In genomic region chr6:55130631-55131030, GRCm38 (mm10) we compare ENCODE assay signal across 27 mouse cellular contexts. TPM values are rescaled to one million over a fixed set of nuclear protein-coding genes. Genes with fewer than 3 reads are reported as not detected.
DNase-seq lines count a peak whose midpoint lies in the region; ATAC-seq and TF ChIP-seq lines count a peak whose summit lies in the region.
"Had no signal": no experiment of that assay in that cellular context is flagged by ENCODE, and none has a peak within 500 bp of the region (broad histone marks: within the 10 kb centered on the region; RNA-seq: fewer than 3 reads in every experiment).

No protein-coding gene starts in this region.

- H3K36me3 ChIP-seq in lung, embryonic 16.5 days (ENCODE audit: control insufficient read depth, insufficient read depth, low read length) = no peaks in the 10 kb centered on the region
- no peaks in the 10 kb centered on the region for H3K36me3 ChIP-seq in heart, embryonic 11.5 days (ENCODE audit: control insufficient read depth, insufficient read depth, low read length)
- H3K36me3 ChIP-seq: forebrain, embryonic 15.5 days; hindbrain, embryonic 12.5 days; limb, embryonic 15.5 days; midbrain, embryonic 12.5 days; neural tube, embryonic 13.5 days had no signal

- WGBS in lung, embryonic 16.5 days = 24% methylated on average over 6 of the region's 6 CpGs
- 14% methylated on average over 6 of the region's 6 CpGs for WGBS in heart, embryonic 11.5 days (ENCODE audit: insufficient replicate concordance)

- no peak overlapping the region for H3K4me2 ChIP-seq in lung, embryonic 16.5 days (ENCODE audit: low read depth, low read length)
- H3K4me2 ChIP-seq in heart, embryonic 11.5 days = no peak overlapping the region
- H3K4me2 ChIP-seq: forebrain, embryonic 15.5 days; hindbrain, embryonic 12.5 days; limb, embryonic 15.5 days; midbrain, embryonic 12.5 days; neural tube, embryonic 13.5 days had no signal

- DNase-seq in gastrocnemius, adult 2 months = no peak
- no peak for DNase-seq in gastrocnemius, postnatal 10 days
- no peak for DNase-seq in lung, postnatal 10 days
- peak; percentile 43 to 57 for DNase-seq in heart, postnatal 10 days
- no peak for DNase-seq in thymus, postnatal 4 days
- DNase-seq in liver = no peak
- DNase-seq: adrenal gland, postnatal 25 days; cerebellum, adult 2 months; cerebellum, postnatal 36 days; kidney, adult 8-10 months; kidney, postnatal 14 days; layer of hippocampus, postnatal 36 days; thymus, postnatal 25 days had no signal

- peak overlapping the region; percentile 77 for H3K4me3 ChIP-seq in gastrocnemius, adult 2 months
- no peak overlapping the region for H3K4me3 ChIP-seq in lung, embryonic 16.5 days (ENCODE audit: low read length)
- no peak overlapping the region for H3K4me3 ChIP-seq in heart, embryonic 11.5 days (ENCODE audit: low read depth, low read length)
- H3K4me3 ChIP-seq: erythroblast, embryonic 14.5 days; forebrain, embryonic 15.5 days; hindbrain, embryonic 12.5 days; layer of hippocampus, adult 2 months; limb, embryonic 15.5 days; midbrain, embryonic 12.5 days; neural tube, embryonic 13.5 days had no signal

- intact Hi-C loops in gastrocnemius, adult 2 months (cut with DNase I) = no loop called here
- intact Hi-C loops in heart, postnatal 10 days (cut with DNase I) = no loop called here

- no peaks in the 10 kb centered on the region for H3K9me3 ChIP-seq in lung, embryonic 16.5 days (ENCODE audit: control insufficient read depth, low read length)
- H3K9me3 ChIP-seq in heart, embryonic 11.5 days (replicated peaks; ENCODE audit: control insufficient read depth, low read length) = no peaks in the 10 kb centered on the region
- H3K9me3 ChIP-seq: forebrain, embryonic 15.5 days; hindbrain, embryonic 12.5 days; limb, embryonic 15.5 days; midbrain, embryonic 12.5 days; neural tube, embryonic 13.5 days had no signal

- H3K4me1 ChIP-seq in lung, embryonic 16.5 days (replicated peaks; ENCODE audit: control insufficient read depth, insufficient read depth, low read length) = no peaks in the 10 kb centered on the region; the same call in 1 of the 2 replicates
- H3K4me1 ChIP-seq in heart, embryonic 11.5 days (ENCODE audit: control insufficient read depth, insufficient read depth, low read length) = peaks cover 31% of the 10 kb centered on the region
- H3K4me1 ChIP-seq: forebrain, embryonic 15.5 days; hindbrain, embryonic 12.5 days; midbrain, embryonic 12.5 days; neural tube, embryonic 13.5 days had no signal

- H3K27me3 ChIP-seq in lung, embryonic 16.5 days (ENCODE audit: control insufficient read depth, insufficient read depth, low read depth, low read length) = no peaks in the 10 kb centered on the region
- no peaks in the 10 kb centered on the region for H3K27me3 ChIP-seq in heart, embryonic 11.5 days (ENCODE audit: control insufficient read depth, insufficient read depth, low read length)
- H3K27me3 ChIP-seq: forebrain, embryonic 15.5 days; hindbrain, embryonic 12.5 days; limb, embryonic 15.5 days; midbrain, embryonic 12.5 days; neural tube, embryonic 13.5 days had no signal

- TF ChIP-seq CTCF in gastrocnemius, adult 2 months (IDR thresholded peaks at IDR 0.05) = no peak

- H3K9ac ChIP-seq in lung, embryonic 16.5 days (ENCODE audit: low read length) = no peak overlapping the region
- H3K9ac ChIP-seq in heart, embryonic 11.5 days (ENCODE audit: low read depth, low read length) = no peak overlapping the region
- H3K9ac ChIP-seq: forebrain, embryonic 15.5 days; hindbrain, embryonic 12.5 days; limb, embryonic 15.5 days; midbrain, embryonic 12.5 days; neural tube, embryonic 13.5 days had no signal

- peak overlapping the region; percentile 91 for H3K27ac ChIP-seq in gastrocnemius, adult 2 months
- no peak overlapping the region for H3K27ac ChIP-seq in lung, embryonic 16.5 days (ENCODE audit: low read length)
- H3K27ac ChIP-seq in heart, embryonic 11.5 days (ENCODE audit: low read depth, low read length) = peak overlapping the region; percentile 8; the same call in 1 of the 2 replicates
- H3K27ac ChIP-seq: forebrain, embryonic 15.5 days; hindbrain, embryonic 12.5 days; layer of hippocampus, adult 2 months; limb, embryonic 15.5 days; midbrain, embryonic 12.5 days; neural tube, embryonic 13.5 days had no signal

- 0 out of 2 replicates have a peak, but pooled peaks have one; percentile 13 for ATAC-seq in lung, embryonic 16.5 days (ENCODE audit: low read depth)
- ATAC-seq in heart, embryonic 11.5 days (replicated peaks; ENCODE audit: insufficient number of reproducible peaks, low FRiP score, low TSS enrichment) = no peak
- ATAC-seq: forebrain, embryonic 15.5 days; Patski had no signal

RNA-seq across cellular contexts. Expression of gene Crhr2, which starts 2.2 kb away (rescaled TPM):
- total RNA-seq in gastrocnemius, adult 2 months (2021) = 10 to 100 TPM; 27.2 to 31.9 TPM
- 1 to 10 TPM; 3.4 to 4.8 TPM for total RNA-seq in gastrocnemius, postnatal 10 days (2021)
- polyA plus RNA-seq in lung, embryonic 16.5 days (2015; fragmentation: Nextera tagmentation; extraction: Ambion mirVana) = 0.35 and 0.47 TPM in 2 replicates
- 4.2 and 5.3 TPM in 2 replicates for polyA plus RNA-seq in heart, embryonic 11.5 days (2014; fragmentation: Nextera tagmentation; extraction: Ambion mirVana)
- total RNA-seq in heart, postnatal 10 days (2021) = 10 to 100 TPM in 1 of 2 experiments, 1 to 10 TPM in 1; 7.9 to 11.5 TPM
- total RNA-seq: adrenal gland, postnatal 25 days; granulocyte monocyte progenitor cell, adult 5-6 weeks; megakaryocyte progenitor cell, adult 5-6 weeks had no signal
- polyA plus RNA-seq: embryonic facial prominence, embryonic 11.5 days; erythroblast, embryonic 14.5 days; Patski had no signal

RNA-seq across cellular contexts. Expression of gene Inmt, which starts 44.2 kb away (rescaled TPM):
- total RNA-seq in gastrocnemius, adult 2 months (2021) = 10 to 100 TPM; 15.5 to 33.0 TPM
- total RNA-seq in gastrocnemius, postnatal 10 days (2021) = under 1 TPM; 0.25 to 0.89 TPM
- polyA plus RNA-seq in lung, embryonic 16.5 days (2015; fragmentation: Nextera tagmentation; extraction: Ambion mirVana) = 0.19 TPM in 1 of 2 replicates, not detected in the other
- not detected in 2 replicates for polyA plus RNA-seq in heart, embryonic 11.5 days (2014; fragmentation: Nextera tagmentation; extraction: Ambion mirVana)
- total RNA-seq in heart, postnatal 10 days (2021) = not detected
- total RNA-seq: granulocyte monocyte progenitor cell, adult 5-6 weeks; megakaryocyte progenitor cell, adult 5-6 weeks had no signal
- polyA plus RNA-seq: C2C12; erythroblast, embryonic 14.5 days; forebrain, embryonic 15.5 days; hindbrain, embryonic 12.5 days; midbrain, embryonic 12.5 days; neural tube, embryonic 13.5 days had no signal

Comparison
In these comparisons a context has a peak if more than half of its experiments do, and no peak if none do; other contexts are left out.
1. RNA of gene Inmt, which starts 44.2 kb away (total RNA-seq): 15.5 to 33.0 TPM in gastrocnemius, adult 2 months; 0.25 to 0.89 TPM in gastrocnemius, postnatal 10 days and not detected in heart, postnatal 10 days; every median in the first group is over 4 times any median in the second.
2. DNase-seq: peak in heart, postnatal 10 days (2 of 2); none in gastrocnemius, adult 2 months (single experiment), gastrocnemius, postnatal 10 days (single experiment), lung, postnatal 10 days (single experiment), thymus, postnatal 4 days (single experiment) and liver (single experiment).